Mouse (Mus musculus) v-Abl transformed pro-B cells (cell line): ENCODE results near the gene 2200002D01Rik.
"Not testable (repeated sequence)": the region's sequence is repeated elsewhere in the genome, so short reads cannot be mapped to it uniquely, and the experiment has no call there.

Experiments
- in situ Hi-C, 2 experiments: fragments of 400-800 bp; cut with MboI; formaldehyde crosslinking; loops; one replicate each; pipeline ENCODE4 v1.15.1; 2025; ENCODE audit not compliant: unreplicated experiment in 2 of 2

Gene 2200002D01Rik

GRCm38 (mm10) chr7:29246619-29247313, 1.5 kb downstream of the 2200002D01Rik start:
- in situ Hi-C loops: loop anchor here (5.0 to 10.0 kb wide), 3 partner anchors 46 to 119 kb away; partner anchors contain the start of genes Ggn (in 1 of the 2), Ryr1 (in 1 of the 2) and Spred3 (in 1 of the 2)

GRCm38 (mm10) chr7:29246015-29246414, 2.3 kb downstream of the 2200002D01Rik start:
- in situ Hi-C loops: loop anchor here (5.0 to 10.0 kb wide), 3 partner anchors 46 to 119 kb away; partner anchors contain the start of genes Ggn (in 1 of the 2), Ryr1 (in 1 of the 2) and Spred3 (in 1 of the 2)

GRCm38 (mm10) chr7:29244732-29245416, 3.4 kb downstream of the 2200002D01Rik start:
- in situ Hi-C loops: loop anchor here (5.0 to 10.0 kb wide), 3 partner anchors 47 to 118 kb away; partner anchors contain the start of genes Ryr1 (in 2 of the 2), Ggn (in 1 of the 2) and Spred3 (in 1 of the 2)

GRCm38 (mm10) chr7:29238019-29238967, 10.0 kb downstream of the 2200002D01Rik start, which contains the start of gene Yif1b:
TSS of gene Yif1b (plus strand) at chr7:29238329.
- in situ Hi-C loops: no loop called here

- in situ Hi-C loops: not testable (repeated sequence)
Observed at GRCm38 (mm10) chr7:29237596-29237995, 10.7 kb downstream of the 2200002D01Rik start.

- in situ Hi-C loops: no loop called here
Observed at GRCm38 (mm10) chr7:29236593-29236992, 11.7 kb downstream of the 2200002D01Rik start.

- in situ Hi-C loops: loop anchor here in 1 of 2 experiments (5.0 kb wide), 1 partner anchor 52 kb away; the partner anchor contains the start of gene Psmd8
Observed at GRCm38 (mm10) chr7:29234661-29235060, 13.6 kb downstream of the 2200002D01Rik start.

- in situ Hi-C loops: loop anchor here in 1 of 2 experiments (5.0 kb wide), 1 partner anchor 51 kb away; the partner anchor contains the start of gene Psmd8
Observed at GRCm38 (mm10) chr7:29233745-29234144, 14.5 kb downstream of the 2200002D01Rik start.

- in situ Hi-C loops: loop anchor here in 1 of 2 experiments (5.0 kb wide), 1 partner anchor 50 kb away; the partner anchor contains the start of gene Psmd8
Observed at GRCm38 (mm10) chr7:29232247-29233013, 15.8 kb downstream of the 2200002D01Rik start, which contains the start of gene Kcnk6. TSS of gene Kcnk6 (minus strand) at chr7:29232515.

GRCm38 (mm10) chr7:29231517-29231916, 16.7 kb downstream of the 2200002D01Rik start:
- in situ Hi-C loops: loop anchor here in 1 of 2 experiments (5.0 kb wide), 1 partner anchor 49 kb away; the partner anchor contains the start of gene Psmd8

- in situ Hi-C loops: loop anchor here in 1 of 2 experiments (5.0 kb wide), 1 partner anchor 48 kb away; the partner anchor contains the start of gene Psmd8
Observed at GRCm38 (mm10) chr7:29230560-29230959, 17.7 kb downstream of the 2200002D01Rik start.

GRCm38 (mm10) chr7:29228202-29228601, 20.1 kb downstream of the 2200002D01Rik start:
- in situ Hi-C loops: no loop called here

- in situ Hi-C loops: no loop called here
Observed at GRCm38 (mm10) chr7:29225520-29225919, 22.7 kb downstream of the 2200002D01Rik start.

GRCm38 (mm10) chr7:29224756-29225394, 23.4 kb downstream of the 2200002D01Rik start:
- in situ Hi-C loops: no loop called here

- in situ Hi-C loops: no loop called here
Observed at GRCm38 (mm10) chr7:29214846-29215245, 33.4 kb downstream of the 2200002D01Rik start.

- in situ Hi-C loops: no loop called here
Observed at GRCm38 (mm10) chr7:29214236-29214635, 34.0 kb downstream of the 2200002D01Rik start.

GRCm38 (mm10) chr7:29213675-29214082, 34.6 kb downstream of the 2200002D01Rik start, which contains the start of gene Catsperg1:
TSS of gene Catsperg1 (minus strand) at chr7:29214035.
- in situ Hi-C loops: no loop called here
